Comparison of ENCODE assay signal across 8 mouse cellular contexts in genomic region chr16:56029661-56030082, GRCm38 (mm10). TPM values are rescaled to one million over a fixed set of nuclear protein-coding genes. Genes with fewer than 3 reads are reported as not detected.
DNase-seq lines count a peak whose midpoint lies in the region; ATAC-seq and TF ChIP-seq lines count a peak whose summit lies in the region.

Pcnp (minus strand) TSS chr16:56029739.

- H3K9me3 ChIP-seq in heart, embryonic 12.5 days (replicated peaks): no peaks in the 10 kb centered on the region
- H3K9me3 ChIP-seq in kidney, postnatal 0 days (replicated peaks; ENCODE audit: low read length): no peaks in the 10 kb centered on the region
- H3K9me3 ChIP-seq in liver, embryonic 11.5 days (ENCODE audit: control insufficient read depth, low read length): no peaks in the 10 kb centered on the region
- H3K9me3 ChIP-seq in stomach, embryonic 14.5 days (ENCODE audit: control insufficient read depth, low read depth, low read length): no peaks in the 10 kb centered on the region

- under 1% methylated on average over 39 of the region's 39 CpGs for WGBS in heart, embryonic 12.5 days
- WGBS in kidney, postnatal 0 days: under 1% methylated on average over 38 of the region's 39 CpGs
- under 1% methylated on average over 39 of the region's 39 CpGs for WGBS in liver, embryonic 11.5 days
- WGBS in stomach, embryonic 14.5 days: under 1% methylated on average over 39 of the region's 39 CpGs

- H3K4me2 ChIP-seq in heart, embryonic 12.5 days: peak within 1 kb of the TSS; percentile 82
- H3K4me2 ChIP-seq in kidney, postnatal 0 days (ENCODE audit: low read length): peak within 1 kb of the TSS; percentile 81
- peak within 1 kb of the TSS; percentile 67 for H3K4me2 ChIP-seq in liver, embryonic 11.5 days
- H3K4me2 ChIP-seq in stomach, embryonic 14.5 days (replicated peaks; ENCODE audit: low read depth, low read length): peak within 1 kb of the TSS; percentile 72

- no peak for TF ChIP-seq CTCF in kidney, postnatal 0 days (IDR thresholded peaks at IDR 0.05; ENCODE audit: low read depth)

- H3K4me3 ChIP-seq in heart, embryonic 12.5 days: peak within 1 kb of the TSS; percentile 89
- H3K4me3 ChIP-seq in kidney, postnatal 0 days (replicated peaks; ENCODE audit: low read depth, low read length): peak within 1 kb of the TSS; percentile 92
- H3K4me3 ChIP-seq in liver, embryonic 11.5 days (ENCODE audit: low read depth, low read length): peak within 1 kb of the TSS; percentile 68
- H3K4me3 ChIP-seq in stomach, embryonic 14.5 days (ENCODE audit: low read depth, low read length): peak within 1 kb of the TSS; percentile 73

- H3K27me3 ChIP-seq in heart, embryonic 12.5 days (replicated peaks): no peaks in the 10 kb centered on the region
- no peaks in the 10 kb centered on the region for H3K27me3 ChIP-seq in kidney, postnatal 0 days (ENCODE audit: insufficient read depth, low read length)
- no peaks in the 10 kb centered on the region for H3K27me3 ChIP-seq in liver, embryonic 11.5 days (replicated peaks; ENCODE audit: control insufficient read depth, insufficient read depth, low read length)
- no peaks in the 10 kb centered on the region for H3K27me3 ChIP-seq in stomach, embryonic 14.5 days (ENCODE audit: control insufficient read depth, insufficient read depth, low read length)

- peak; percentile 98 for ATAC-seq in erythroid progenitor cell, adult 5-6 weeks (replicated peaks; ENCODE audit: low FRiP score, poor library complexity, severe bottlenecking)
- ATAC-seq in heart, embryonic 12.5 days (ENCODE audit: insufficient number of reproducible peaks, low FRiP score): peak; percentile 99
- peak; percentile 100 for ATAC-seq in kidney, postnatal 0 days (replicated peaks; ENCODE audit: low FRiP score, low read depth)
- ATAC-seq in liver, embryonic 11.5 days (replicated peaks; ENCODE audit: low FRiP score): peak; percentile 98
- ATAC-seq in stomach, embryonic 14.5 days (ENCODE audit: insufficient number of reproducible peaks, insufficient read depth, low FRiP score, low read depth): peak; percentile 100

- H3K27ac ChIP-seq in heart, embryonic 12.5 days (ENCODE audit: poor library complexity, severe bottlenecking): peak within 1 kb of the TSS; percentile 90
- peak within 1 kb of the TSS; percentile 94 for H3K27ac ChIP-seq in kidney, postnatal 0 days
- peak within 1 kb of the TSS; percentile 82 for H3K27ac ChIP-seq in liver, embryonic 11.5 days (ENCODE audit: low read depth, low read length)
- H3K27ac ChIP-seq in stomach, embryonic 14.5 days (ENCODE audit: low read length): peak within 1 kb of the TSS; percentile 90

- peak within 1 kb of the TSS; percentile 95 for H3K9ac ChIP-seq in heart, embryonic 12.5 days
- peak within 1 kb of the TSS; percentile 96 for H3K9ac ChIP-seq in kidney, postnatal 0 days (ENCODE audit: low read depth, low read length)
- peak within 1 kb of the TSS; percentile 96 for H3K9ac ChIP-seq in liver, embryonic 11.5 days (ENCODE audit: low read depth, low read length)
- H3K9ac ChIP-seq in stomach, embryonic 14.5 days (replicated peaks; ENCODE audit: low read depth, low read length): peak within 1 kb of the TSS; percentile 95

- peaks cover 22% of the 10 kb centered on the region for H3K4me1 ChIP-seq in heart, embryonic 12.5 days (replicated peaks)
- H3K4me1 ChIP-seq in kidney, postnatal 0 days (replicated peaks; ENCODE audit: insufficient read depth, low read length): peaks cover 8% of the 10 kb centered on the region; the same call in 1 of the 2 replicates
- H3K4me1 ChIP-seq in liver, embryonic 11.5 days (replicated peaks; ENCODE audit: control insufficient read depth, insufficient read depth, low read length): peaks cover 20% of the 10 kb centered on the region
- H3K4me1 ChIP-seq in stomach, embryonic 14.5 days (ENCODE audit: control insufficient read depth, insufficient read depth, low read length): peaks cover 11% of the 10 kb centered on the region

- H3K36me3 ChIP-seq in heart, embryonic 12.5 days: peaks cover 36% of the 10 kb centered on the region
- peaks cover 16% of the 10 kb centered on the region for H3K36me3 ChIP-seq in kidney, postnatal 0 days (ENCODE audit: insufficient read depth, low read length)
- H3K36me3 ChIP-seq in liver, embryonic 11.5 days (ENCODE audit: control insufficient read depth, insufficient read depth, low read length): peaks cover 22% of the 10 kb centered on the region
- H3K36me3 ChIP-seq in stomach, embryonic 14.5 days (ENCODE audit: control insufficient read depth, insufficient read depth, low read length): peaks cover 40% of the 10 kb centered on the region

- peak; percentile 98 for DNase-seq in CD4-positive helper T cell, adult 2 months (ENCODE audit: low read depth, low spot score)
- DNase-seq in brain, embryonic 18.5 days (ENCODE audit: low read depth, low spot score): peak; percentile 93
- peak; percentile 99 for DNase-seq in kidney, postnatal 0 days (ENCODE audit: low spot score)
- DNase-seq in liver, embryonic 11.5 days (ENCODE audit: low spot score): peak; percentile 96
- DNase-seq in naive thymus-derived CD4-positive, alpha-beta T cell, adult 2 months (ENCODE audit: low read depth): peak; percentile 96

RNA-seq across cellular contexts. Expression of gene Pcnp, which starts in this region (rescaled TPM):
- total RNA-seq in erythroid progenitor cell, adult 5-6 weeks (2015; ENCODE audit: low replicate concordance): 75.0 and 95.2 TPM in 2 replicates
- total RNA-seq in erythroid progenitor cell, adult 5-6 weeks (2017; ENCODE audit: low replicate concordance): 97.5 and 100.0 TPM in 2 replicates
- polyA plus RNA-seq in heart, embryonic 12.5 days (2016; fragmentation: Nextera tagmentation; extraction: Ambion mirVana): 177 and 180 TPM in 2 replicates
- 201 and 204 TPM in 2 replicates for polyA plus RNA-seq in kidney, postnatal 0 days (2015; fragmentation: Nextera tagmentation; extraction: Ambion mirVana)
- 195 and 210 TPM in 2 replicates for polyA plus RNA-seq in liver, embryonic 11.5 days (2014; fragmentation: Nextera tagmentation; extraction: Ambion mirVana)
- 231 and 241 TPM in 2 replicates for polyA plus RNA-seq in stomach, embryonic 14.5 days (2014; fragmentation: Nextera tagmentation; extraction: Ambion mirVana)

Comparison
In these comparisons a context has a peak if more than half of its experiments do, and no peak if none do; other contexts are left out.
1. Peak in every context shown above with its lines: DNase-seq, ATAC-seq, H3K4me3 ChIP-seq and H3K27ac ChIP-seq.